Mouse (Mus musculus) 3134 (cell line): ENCODE measurements around the gene Prl2c2.
A peak's percentile ranks its signal among the peaks of the same experiment; 100 is the strongest.
"Not testable (repeated sequence)": the region's sequence is repeated elsewhere in the genome, so short reads cannot be mapped to it uniquely, and the experiment has no call there.

Source experiments
- DNase-seq: peaks from one replicate; pipeline ENCODE4 v3.0.0-alpha.2; 2011; ENCODE audit warnings: low spot score; ENCODE audit not compliant: insufficient read length; ENCODE audit errors: extremely low read depth

The Prl2c2 gene

GRCm38 (mm10) chr13:13005283-13005682, at the start of gene Prl2c2:
Prl2c2 (minus strand) TSS chr13:13005383.
- not testable (repeated sequence) for DNase-seq

GRCm38 (mm10) chr13:13025872-13026271, 20.7 kb upstream of the Prl2c2 start:
- DNase-seq = peak; percentile 21

- peak; percentile 30 for DNase-seq
Observed at GRCm38 (mm10) chr13:13013993-13014549, 8.9 kb upstream of the Prl2c2 start.
